Mouse (Mus musculus) gastrocnemius, adult 8-10 months (tissue): Measurements from ENCODE around the gene Ppp1r9b. TPM values are rescaled to one million over a fixed set of nuclear protein-coding genes. Genes with fewer than 3 reads are reported as not detected.
A peak's percentile ranks its signal among the peaks of the same experiment; 100 is the strongest.

Experiments used
- DNase-seq, 2 experiments: peaks; one replicate each; pipeline ENCODE4 v3.0.0; 2022; ENCODE audit warnings: low spot score in 2 of 2
- total RNA-seq, 4 experiments: library from RNA; stranded (reverse); gene quantifications; 2 replicates each; pipeline ENCODE4 v1.2.4; 2022

The Ppp1r9b gene
- total RNA-seq, 4 experiments from 2014 or later = 15.8 to 23.9 (median 19.4) TPM

DNA sequence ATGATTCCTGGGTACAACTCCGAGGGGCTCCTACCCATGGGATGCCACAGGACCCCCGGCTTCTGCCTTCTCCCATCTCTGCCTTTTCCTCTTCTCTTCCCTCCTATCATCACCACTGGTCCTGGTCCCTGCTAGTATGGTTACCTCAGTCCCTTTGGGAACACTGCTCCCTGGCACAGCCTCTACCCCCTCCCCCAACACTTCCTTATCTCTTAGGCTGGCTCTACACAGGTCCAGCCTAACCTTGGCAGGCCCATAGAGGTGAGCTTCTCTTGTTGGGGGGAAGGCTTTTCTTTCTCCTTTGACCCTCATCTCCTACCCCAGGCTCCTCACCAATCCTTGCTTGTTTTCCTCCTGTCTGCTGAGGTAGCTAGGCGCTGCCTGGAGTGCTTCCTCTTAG lies 24.6 kb downstream of the Ppp1r9b start:
- DNase-seq = no peak

DNA sequence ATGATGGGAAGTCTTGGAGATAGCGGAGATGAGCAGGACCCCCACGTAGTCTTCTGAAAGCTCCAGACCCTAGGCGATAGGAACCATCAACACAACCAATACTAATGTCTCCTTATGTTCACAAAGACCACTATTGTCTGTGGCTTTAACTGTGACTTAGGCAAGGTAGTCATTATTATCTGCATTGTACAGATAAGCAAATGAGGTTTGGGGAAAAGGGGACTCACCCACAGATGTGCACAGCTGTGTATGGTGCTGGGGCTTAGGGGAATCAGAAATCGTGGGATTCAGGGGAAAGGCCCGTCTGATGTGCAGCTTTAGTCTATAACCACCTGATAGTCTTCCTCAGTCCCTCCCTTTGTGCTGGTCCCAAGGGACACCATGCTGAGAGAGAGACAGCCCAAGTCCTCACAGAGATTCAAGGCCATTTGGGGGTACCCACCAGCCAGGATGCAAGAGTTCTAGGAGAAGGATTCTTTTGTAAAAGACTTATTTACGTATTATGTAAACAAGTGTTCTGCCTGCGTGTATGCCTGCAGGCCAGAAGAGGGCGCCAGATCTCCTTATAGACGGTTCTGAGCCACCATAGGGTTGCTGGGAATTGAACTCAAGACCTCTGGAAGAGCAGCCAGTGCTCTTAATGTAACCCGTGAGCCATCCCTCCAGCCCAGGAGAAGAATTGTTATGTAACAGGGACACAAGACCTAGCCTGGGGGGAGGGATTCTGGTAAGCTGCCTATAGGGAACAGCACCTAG lies 31.6 kb downstream of the Ppp1r9b start:
- no peak for DNase-seq

DNA sequence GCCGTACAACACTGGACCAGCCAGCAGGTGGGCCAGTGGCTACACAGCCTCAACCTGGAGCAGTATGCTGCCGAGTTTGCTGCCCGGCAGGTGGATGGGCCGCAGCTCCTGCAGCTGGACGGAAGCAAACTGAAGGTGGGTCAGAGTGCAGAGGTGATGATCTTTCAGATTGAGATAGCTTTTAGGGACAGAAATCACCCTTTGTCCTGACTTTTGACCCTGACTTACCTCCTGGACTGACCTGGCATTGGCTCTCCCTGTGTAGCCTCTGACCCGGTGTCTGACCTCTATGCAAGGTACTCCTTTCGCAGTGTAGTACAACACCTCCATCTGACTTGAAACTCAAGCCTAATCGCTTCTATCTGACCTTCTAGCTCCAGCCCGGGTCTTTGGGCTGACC lies 32.6 kb downstream of the Ppp1r9b start:
- DNase-seq = no peak

DNA sequence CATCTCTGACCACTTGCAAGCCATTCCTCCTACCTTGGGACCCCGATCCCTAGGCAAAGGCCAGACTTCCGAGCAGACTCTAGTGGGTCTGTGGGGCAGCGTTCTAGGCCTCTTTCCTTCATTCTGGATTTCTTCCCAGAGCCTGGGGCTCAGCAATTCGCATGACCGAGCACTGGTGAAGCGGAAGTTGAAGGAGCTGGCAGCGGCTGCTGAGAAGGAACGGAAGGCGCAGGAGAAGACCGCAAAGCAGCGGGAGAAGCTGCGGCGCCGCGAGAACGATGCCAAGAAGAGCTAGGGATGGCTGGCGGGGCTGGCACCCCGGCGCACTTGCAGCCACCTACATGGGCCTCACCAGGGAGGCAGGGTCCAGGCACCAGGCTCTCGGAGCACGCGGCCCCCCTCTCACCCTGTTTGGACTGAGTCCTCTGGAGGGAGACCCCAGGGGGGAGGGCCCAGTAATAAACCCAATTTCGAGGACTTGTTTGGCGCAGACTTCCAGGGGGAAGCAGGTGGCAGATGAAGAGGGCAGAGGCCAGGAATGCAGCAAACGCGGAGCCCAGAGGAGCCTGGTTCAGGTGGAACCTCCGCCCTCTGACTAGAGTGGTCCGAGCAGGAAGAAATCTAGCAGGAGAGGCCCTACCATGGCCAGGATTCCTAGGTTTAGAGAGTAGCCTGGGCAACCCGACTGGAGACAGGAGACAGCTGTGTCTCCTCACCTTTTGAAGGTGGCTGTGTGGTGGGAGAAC lies 33.8 kb downstream of the Ppp1r9b start:
- DNase-seq = no peak

DNA sequence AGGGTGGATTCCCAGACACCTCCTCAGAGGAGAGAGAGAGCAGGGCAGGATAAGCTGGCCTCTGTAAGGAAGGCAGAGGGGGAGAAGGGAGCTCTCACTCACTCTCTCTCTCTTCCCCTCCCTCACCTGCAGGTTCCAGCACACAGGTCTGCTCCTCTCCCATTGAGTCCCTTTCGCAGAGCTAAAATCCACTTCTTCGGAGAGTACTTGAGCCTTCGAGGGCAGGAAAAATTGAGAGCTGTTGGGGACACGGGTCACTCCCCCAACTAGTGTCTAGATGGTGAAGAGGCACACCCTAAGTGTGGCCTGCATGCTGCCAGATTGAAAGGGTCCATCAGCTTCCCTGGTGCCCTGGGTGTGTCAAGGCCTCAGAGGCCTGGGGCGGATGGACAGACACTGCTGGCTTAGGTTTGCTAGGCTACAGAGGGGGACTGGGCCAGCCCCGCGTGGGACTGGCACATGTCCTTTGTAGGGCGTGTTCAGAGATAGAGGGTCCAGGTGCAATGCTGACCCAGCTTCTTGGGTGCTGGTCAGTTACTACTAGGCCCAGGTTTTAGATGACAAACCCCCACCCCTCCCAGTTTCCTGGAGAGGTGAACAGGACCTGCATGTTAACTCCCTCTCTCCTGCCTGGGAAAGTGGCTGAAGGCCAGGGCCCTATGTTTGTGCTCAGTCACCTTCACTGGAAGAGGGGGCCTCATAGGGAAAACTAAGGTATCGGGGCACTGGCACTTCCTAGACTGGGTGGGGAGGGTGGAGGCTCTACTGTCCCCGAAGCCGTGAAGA lies 34.6 kb downstream of the Ppp1r9b start:
- DNase-seq = no peak

DNA sequence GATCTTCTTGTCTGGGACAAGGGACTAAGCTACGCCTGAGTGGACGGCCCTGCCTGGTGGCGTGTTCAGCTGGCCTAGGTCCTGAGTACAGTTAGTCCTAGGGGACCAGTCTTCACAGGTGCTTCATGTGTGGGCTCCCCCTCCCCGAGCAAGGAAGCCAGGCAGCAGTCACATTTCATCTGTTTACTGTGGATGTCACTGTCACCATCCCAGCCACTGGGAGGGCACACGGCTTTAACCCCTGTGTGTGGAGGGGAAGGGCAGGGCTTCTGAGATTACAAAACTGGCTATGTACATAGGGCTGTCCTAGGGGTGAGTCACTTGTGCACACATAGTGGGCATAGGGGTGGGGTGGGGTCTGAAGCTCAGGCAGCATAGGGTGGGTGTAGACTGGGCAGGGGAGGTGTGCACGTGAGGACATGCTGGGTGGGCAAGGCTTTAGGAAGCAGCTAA lies 35.3 kb downstream of the Ppp1r9b start:
- DNase-seq = no peak

DNA sequence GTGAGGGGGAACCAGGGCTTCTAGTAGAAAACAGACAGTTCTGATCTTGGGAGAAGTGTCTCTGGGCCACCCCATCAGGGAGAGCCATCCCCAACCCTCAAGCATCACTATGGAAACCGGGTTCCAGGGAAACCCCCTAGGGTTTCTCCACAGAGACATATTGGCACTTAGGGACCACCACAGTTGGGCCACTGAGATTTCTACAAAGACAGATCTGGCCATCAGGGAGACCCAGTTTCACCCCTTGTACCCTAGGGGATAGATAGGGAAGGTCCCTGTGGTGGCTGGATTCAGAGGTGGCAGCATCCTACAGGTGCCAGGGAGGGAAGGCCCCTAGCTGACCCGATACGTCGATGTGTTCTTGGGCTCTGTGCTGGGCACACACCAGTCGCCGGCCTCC lies 36.0 kb downstream of the Ppp1r9b start:
- no peak for DNase-seq

DNA sequence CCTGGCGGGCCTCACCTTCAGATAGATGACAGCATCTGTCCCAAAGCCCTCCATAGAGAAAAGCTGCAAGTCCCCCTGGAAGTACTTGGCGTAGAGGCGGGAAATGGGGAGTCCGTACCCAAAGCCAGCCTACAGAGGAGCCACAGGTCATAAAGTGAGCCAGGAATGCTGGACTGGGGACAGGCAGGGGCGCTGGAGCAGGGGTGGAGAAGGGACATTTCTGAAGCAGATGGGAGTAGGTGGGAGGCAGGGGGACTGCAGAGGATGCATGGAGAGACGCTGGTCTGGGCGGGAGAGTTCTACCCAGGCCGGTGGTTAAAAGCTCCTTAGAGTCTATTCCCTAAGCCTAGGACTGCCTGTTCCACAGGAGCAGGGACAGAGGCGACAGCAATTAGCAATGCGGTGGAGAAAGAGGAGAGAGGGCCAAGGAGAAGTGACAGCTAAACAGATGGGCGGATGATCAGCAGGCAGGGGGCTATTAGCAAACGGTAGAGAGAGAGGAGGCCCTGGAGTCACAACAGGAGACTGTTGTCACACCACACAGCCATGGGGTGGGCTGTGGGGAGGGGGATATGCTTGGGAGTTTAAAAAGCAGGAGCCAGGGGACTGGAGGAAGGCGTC lies 37.1 kb downstream of the Ppp1r9b start:
- DNase-seq = no peak

DNA sequence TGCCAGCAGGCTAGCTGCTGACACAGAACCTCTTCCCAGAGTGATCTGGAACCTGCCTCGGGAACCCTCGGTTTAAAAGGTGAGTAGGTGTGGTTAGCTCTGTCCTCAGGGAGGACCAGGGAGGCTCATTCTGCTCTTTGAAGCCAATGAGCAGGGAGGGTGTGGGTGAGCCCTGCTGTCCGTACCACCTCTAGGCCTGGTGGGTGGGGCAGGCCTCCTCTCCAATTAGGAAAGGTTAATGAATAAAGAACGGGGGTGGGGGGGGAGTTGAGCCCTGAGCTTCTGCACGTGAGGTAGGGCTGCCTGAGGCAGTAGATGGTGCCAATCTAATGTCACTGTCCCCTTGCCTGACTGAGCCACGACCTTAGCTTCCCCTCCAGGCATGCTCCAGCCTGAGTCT lies 42.1 kb downstream of the Ppp1r9b start:
- no peak for DNase-seq

DNA sequence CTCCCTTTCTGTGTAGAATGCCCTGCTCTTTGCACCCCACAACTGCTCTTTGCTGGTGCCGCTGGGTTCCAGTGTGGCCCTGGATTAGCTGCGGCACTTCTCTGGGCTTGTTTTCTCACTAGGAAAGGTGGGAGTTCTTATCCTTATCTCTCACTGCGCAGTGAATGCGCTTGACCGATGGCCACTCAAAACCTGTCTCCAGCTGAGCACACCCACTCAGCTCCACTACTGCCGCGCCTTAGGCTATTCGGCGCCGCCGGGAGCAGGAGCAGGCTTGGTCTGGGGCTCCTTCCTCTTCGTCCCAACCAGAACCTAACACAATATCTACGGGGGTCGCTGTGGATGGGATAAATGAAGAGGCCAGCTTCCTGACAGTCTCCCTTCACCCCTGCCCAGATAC lies 42.8 kb downstream of the Ppp1r9b start:
- no peak for DNase-seq

DNA sequence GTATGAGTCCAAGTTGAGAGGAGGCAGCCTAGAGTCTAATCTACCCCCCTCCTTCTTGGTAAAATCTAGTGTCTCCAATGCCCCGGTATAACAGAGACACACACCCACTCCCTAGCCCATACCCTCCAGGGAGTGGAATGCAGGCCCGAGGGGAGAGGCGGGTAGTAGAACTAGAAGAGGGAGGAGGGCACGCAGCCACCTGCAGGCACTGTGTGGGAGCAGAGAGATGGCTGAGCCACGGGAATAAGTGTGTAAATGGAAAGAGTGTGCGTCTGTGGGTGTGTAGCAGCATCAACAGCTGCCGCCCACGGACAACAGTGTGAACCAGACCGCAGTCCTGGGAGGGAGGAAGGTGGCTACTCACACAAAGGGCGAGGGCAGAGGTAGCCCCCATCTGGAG lies 44.1 kb downstream of the Ppp1r9b start:
- DNase-seq = no peak

DNA sequence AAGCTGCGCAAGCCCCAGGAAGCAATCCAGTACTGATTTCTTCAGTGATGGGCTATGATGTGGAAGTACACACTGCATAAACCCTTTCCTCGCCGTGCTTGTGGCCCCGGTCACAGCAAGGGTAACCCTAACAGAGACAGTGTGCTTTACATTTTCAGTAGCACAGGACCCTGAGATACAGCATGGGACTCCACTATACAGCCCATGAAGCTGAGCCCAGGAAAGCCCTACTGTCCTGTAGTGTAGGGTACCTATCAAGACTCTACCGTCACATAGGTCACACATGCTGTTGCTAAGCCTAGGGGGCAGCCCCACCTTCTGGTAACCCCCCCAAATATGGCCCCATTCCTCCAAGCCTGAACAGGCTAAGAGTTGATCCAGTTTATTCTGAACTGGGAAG lies 45.7 kb downstream of the Ppp1r9b start:
- no peak for DNase-seq

DNA sequence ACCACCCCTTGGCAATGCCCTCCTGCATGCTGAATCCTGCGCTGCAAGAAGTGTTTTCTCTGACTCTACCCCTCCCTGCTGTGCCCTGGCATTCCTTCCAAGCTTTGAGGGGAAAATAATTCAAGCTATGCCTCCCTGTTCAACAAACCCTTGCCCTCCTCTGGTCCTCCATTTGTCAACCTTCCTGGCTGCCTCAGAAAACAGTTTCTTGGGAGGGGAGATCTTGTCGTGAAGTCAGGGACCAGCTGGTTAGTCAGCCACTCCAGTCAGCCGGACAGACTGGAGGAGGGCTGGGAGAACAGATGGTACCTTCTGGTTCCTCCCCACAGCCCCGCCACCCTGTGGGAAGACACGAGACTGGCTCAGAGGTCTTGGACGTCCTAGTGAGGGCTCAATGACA lies 46.5 kb downstream of the Ppp1r9b start:
- no peak for DNase-seq

DNA sequence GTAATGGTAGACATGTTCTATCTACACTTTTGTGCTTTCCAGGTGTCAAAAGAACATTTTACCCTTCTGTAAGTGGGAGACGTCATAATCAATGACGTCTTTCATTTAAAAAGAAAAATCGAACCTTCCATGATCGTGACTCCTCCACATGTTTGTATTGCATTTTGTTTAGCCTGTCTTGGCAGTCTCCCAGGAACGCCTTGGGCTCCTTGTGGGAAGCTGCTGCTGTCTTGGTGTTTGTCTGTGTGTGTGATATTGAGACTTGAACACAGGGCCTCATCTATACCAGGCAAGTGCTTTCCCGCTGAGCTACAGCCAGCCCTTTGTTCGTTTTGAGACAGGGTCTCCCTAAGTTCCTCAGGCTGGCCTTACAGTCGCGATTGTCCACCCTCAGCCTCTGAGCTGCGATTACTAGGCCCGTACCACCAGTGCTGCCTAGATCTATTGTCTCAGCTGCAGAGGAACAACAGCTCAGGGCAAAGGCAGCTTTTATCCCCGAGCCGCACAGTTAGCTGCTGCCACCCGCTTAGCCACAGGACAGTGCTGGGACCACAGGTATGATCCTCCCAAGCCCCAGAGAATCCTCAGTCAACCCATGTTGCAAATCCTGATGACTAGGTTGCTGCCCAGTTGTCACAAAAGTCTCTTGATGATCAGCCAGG lies 47.5 kb downstream of the Ppp1r9b start:
- no peak for DNase-seq

DNA sequence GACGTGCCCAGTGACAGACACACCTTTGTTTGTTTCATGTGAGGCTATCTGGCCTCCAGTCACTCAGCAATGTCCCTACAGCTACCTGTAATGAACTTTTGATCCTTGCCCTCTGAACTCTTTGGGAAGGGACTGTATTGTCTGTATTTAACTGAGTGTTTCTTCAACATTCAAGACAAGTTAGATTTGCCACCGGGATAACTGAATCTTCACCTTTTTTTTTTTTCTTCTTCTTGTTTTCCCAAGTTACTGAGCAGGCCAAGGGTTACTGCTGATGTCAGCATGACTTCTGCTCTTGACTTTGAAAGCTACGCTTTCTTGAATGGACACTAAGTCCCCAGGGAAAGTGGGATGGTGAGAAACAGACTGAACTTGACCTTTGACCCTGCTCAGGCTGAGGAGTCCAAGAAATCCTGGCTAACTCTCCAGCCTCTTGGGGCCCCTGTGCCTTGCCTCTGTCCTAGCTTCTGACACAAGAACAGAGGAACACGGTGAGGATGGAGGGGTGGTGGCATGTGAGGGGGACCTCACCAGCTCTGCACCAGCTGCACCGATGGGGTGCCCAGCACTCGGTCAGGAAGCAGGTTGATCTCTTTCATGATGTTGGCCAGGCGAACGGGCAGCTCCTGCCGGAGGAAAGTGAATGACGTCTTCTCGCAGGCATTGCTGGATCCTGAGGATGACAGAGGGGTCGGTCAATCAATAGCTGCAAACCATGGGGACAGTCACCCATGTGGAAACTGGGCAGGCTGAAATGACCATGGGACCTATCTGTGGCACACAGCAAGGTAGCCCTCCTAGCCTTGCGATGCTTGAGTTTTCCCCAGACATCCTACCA lies 48.2 kb downstream of the Ppp1r9b start:
- no peak for DNase-seq

DNA sequence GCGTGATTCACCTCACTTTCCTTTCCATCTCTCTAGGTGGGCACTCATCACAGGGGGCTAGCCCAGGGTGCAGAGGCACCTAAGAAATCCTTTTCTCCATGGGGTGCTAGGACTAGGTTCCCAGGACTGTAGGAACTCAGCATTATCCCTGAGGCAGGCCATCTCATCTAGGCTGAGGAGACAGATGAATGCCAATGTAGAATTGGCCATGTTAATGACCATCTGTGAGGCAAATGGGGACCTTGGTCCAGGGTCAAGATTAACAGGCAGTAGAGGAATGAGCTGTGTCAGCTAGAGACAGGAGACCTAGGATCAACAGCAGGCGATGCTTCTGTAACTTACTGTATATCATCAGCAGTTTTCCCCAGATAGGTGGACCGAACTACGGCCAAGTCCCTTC lies 48.9 kb downstream of the Ppp1r9b start:
- DNase-seq = no peak

DNA sequence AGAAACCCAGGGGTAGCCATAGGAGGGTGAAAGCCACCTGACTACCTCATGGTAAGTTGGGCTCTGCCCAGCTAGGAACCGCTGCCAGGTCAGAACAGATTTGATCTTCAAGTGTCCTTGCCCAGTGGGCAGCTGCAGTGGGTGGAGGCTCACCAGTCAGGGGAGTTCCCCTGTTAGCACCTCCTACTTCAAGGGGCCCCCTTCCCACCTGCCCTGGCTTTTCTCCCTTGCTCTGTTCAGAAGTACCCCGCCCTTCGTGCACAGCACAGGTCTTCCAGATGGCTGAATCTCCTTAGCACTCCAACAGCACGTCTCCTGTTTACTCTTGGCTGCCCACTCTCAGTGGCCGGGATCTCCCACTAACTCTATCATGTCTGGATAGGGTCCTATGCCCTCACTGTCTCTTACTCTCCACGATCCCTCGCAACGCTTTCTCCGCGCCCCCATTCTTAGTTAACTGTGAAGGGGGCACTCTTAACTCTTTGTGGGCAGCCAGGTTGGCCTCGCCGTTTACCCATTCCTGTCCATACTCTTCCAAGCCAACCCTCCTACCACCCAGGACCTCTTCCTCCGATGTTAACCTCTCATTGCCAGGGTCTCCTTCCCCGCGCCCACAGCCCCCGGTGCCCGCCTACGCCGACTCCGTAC lies 49.8 kb downstream of the Ppp1r9b start:
- DNase-seq = peak; percentile 81 to 92

DNA sequence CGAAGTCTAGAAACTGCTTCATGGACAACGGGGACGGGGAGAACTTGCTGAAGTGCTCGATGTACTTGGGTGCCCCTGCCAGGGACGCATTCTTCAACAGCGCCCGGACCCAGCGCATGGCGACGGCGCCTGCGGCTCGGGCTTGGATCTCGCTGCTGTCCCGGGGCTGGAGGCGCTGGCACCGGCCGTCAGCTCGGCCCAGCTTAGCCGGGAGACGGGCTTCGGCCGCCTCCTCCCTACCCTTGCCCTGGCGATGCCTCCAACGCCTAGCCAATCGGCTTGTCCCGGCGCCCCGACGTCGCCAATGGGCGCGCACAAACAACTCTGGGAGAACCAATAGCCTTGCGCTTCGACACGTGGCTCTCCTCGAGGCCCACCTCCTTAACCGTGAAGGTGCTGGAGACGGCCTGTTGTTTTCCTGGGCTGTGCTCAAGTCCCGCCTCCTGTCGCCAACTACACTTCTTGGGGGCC lies 50.3 kb downstream of the Ppp1r9b start, which contains the start of gene Pdk2:
Gene Pdk2, minus strand, starts transcription at position 216 of the 471 bp plus-strand sequence.
- DNase-seq = peak; percentile 93 to 97

DNA sequence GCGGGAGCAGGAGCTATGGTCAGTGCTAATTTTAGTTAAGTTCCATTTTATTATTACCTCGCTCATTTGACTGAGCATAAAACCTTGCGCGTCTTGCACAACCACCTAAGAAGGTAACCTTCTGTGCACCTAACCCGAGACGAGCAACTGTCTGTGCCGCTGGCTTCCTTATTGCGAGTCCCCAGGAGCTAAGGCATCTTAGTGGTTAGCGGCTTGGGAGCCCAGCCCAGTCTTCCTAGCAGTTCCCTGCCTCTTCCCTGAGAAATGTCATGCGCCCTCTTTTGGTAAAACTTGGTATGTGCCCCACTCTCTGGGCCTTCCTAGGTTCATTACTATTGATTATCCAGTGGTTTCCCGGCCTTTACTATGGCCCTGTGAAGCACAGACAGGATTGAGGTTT lies 51.3 kb downstream of the Ppp1r9b start:
- peak; percentile 69 to 83 for DNase-seq
